Mouse (Mus musculus) megakaryocyte, embryonic 14.5 days (primary cell): Measurements from ENCODE around the gene Tmem209. TPM values are rescaled to one million over a fixed set of nuclear protein-coding genes. Genes with fewer than 3 reads are reported as not detected.

Source experiments
- H3K27me3 ChIP-seq: replicated peaks from 2 replicates; pipeline ENCODE3; 2012; ENCODE audit warnings: inconsistent platforms
- H3K36me3 ChIP-seq: replicated peaks from 2 replicates; pipeline ENCODE3; 2012; ENCODE audit warnings: low read length, inconsistent platforms, mixed read lengths
- H3K4me1 ChIP-seq: 2 replicates; pipeline ENCODE4 v1.6.1; 2012; ENCODE audit warnings: inconsistent platforms
- H3K4me3 ChIP-seq: replicated peaks from 2 replicates; pipeline ENCODE3; 2012; ENCODE audit warnings: moderate library complexity, mild to moderate bottlenecking, inconsistent platforms
- H3K9me3 ChIP-seq: 2 replicates; pipeline ENCODE4 v1.6.1; 2012; ENCODE audit warnings: inconsistent platforms
- FLI1 ChIP-seq: IDR thresholded peaks from 2 replicates; pipeline ENCODE4 v1.6.1; 2012; ENCODE audit warnings: low read length, inconsistent platforms, mixed read lengths
- GATA1 ChIP-seq: IDR thresholded peaks from 3 replicates; pipeline ENCODE4 v1.6.1; 2012; ENCODE audit warnings: mixed read lengths, low read length, inconsistent platforms, borderline replicate concordance
- polyA plus RNA-seq: library from polyadenylated mRNA; stranded (reverse); fragments of >175 nt; gene quantifications from 2 replicates; pipeline ENCODE4 v1.2.3, GENCODE M21; 2012; ENCODE audit warnings: low replicate concordance; ENCODE audit not compliant: insufficient read depth

The Tmem209 gene
- polyA plus RNA-seq, 1 experiment = 1.7 TPM

DNA sequence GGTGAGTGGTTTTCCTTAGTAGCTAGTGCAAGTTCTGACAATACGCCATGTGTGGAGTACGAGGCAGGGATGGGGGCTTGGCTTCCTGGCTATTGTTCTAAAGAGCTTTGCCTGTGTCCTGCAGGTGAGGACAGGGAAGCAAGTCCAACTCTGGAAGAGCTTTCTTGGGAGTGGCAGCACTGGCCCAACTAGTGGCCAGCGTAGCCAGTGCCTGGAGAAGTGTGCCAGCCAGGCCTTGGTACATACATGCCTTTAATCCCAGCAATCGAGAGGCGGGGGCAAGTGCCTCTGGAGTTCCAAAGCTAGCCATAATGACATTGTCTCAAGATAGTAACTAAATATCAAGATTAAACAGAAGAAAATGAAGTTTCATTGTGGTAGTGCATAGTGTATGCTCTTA is 708 bp upstream of the Tmem209 start:
- peak overlapping the region; percentile 96 for H3K4me3 ChIP-seq
- peaks cover 20% of the 10 kb centered on the region for H3K36me3 ChIP-seq
- TF ChIP-seq FLI1 = no peak
- TF ChIP-seq GATA1 = no peak
- no peaks in the 10 kb centered on the region for H3K27me3 ChIP-seq
- peaks cover 24% of the 10 kb centered on the region for H3K4me1 ChIP-seq
- H3K9me3 ChIP-seq = peaks cover 3% of the 10 kb centered on the region; the same call in 1 of the 2 replicates

DNA sequence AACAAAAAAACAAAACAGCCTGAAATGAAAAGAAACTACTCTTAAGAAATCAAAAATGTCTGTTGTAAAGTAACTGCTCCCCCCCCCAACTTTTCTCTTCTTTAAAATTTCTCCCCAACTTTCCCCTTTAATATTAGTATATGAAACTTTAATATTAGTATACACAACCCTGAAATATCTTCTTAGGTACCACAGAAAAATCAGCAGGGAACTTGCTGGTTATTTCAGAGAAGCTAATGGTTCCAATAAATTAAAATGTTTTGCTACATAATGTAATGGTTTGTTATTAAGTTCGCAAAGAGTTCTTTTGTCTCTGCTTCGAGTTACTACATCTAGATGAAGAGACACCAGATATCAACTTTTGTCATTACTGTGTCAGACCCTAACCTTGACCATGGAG is 759 bp downstream of the Tmem209 start:
- Histone ChIP-seq H3K27me3 (no peaks in the 10 kb centered on the region), H3K36me3 (peaks cover 33% of the 10 kb centered on the region), H3K9me3 (peaks cover 3% of the 10 kb centered on the region; the same call in 1 of the 2 replicates), H3K4me1 (peaks cover 27% of the 10 kb centered on the region), H3K4me3 (peak overlapping the region; percentile 96)
- no peak for TF ChIP-seq GATA1
- TF ChIP-seq FLI1 = no peak

DNA sequence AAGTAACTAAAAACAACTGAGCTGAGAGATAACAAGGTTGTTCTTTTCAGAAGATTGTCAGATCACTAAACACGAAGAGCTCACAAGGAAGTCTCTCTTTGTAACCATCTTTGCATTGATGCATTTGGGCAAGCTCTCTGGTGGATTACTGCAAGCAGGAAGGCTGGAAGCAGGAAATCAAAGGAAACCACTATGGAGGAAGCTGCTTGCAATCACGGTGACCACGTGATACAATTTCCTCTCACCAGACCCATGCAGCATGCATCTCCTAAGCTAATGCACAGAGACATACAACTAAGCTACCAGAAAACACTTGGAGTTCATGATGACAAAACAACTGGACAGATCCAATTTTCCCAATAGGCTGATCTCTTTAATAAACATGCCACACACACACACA is 10.5 kb downstream of the Tmem209 start:
- Histone ChIP-seq H3K9me3 (no peaks in the 10 kb centered on the region), H3K36me3 (peaks cover 89% of the 10 kb centered on the region), H3K27me3 (no peaks in the 10 kb centered on the region), H3K4me1 (peaks cover 8% of the 10 kb centered on the region), H3K4me3 (no peak overlapping the region)
- no peak for TF ChIP-seq FLI1
- no peak for TF ChIP-seq GATA1

DNA sequence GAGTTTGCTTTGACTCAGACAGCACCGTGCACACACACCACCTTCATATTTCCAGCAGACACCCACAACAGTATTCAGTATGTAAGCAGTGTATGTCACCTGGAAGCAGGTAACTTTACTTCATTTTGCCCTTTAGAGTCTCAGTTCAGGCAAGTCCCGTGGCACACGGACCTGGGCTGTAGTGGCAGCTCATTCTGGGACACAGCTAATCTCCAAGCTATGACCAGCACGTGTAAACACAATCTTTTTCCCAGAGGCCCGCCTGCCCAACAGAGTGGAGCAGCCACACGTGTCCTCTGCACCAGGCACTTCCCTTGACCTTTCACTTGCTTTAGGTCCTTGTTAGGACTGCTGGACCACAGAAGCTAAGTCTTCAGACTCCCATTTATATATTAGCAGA is 23.1 kb downstream of the Tmem209 start:
- no peak for TF ChIP-seq GATA1
- Histone ChIP-seq H3K36me3 (peaks cover 98% of the 10 kb centered on the region), H3K4me1 (no peaks in the 10 kb centered on the region), H3K4me3 (no peak overlapping the region), H3K9me3 (no peaks in the 10 kb centered on the region), H3K27me3 (no peaks in the 10 kb centered on the region)

DNA sequence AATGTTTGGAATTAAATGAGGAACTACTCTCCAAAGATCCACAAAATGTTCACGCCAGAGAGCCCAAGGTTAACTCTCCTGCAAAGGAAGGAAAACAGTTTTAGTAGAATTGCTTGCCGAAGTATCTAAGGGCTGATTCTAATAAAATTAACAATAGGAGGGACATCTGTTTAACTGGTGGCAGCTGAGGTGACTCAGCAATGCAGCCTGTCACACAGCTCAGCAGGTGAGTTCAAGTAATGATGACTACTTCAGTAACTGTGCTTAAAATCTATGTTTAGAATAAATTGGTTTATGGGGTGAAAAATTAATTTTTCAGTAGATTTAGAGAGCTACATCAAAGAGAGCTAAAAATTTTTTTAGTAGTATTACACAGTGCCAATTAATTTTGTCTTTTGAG is 26.7 kb downstream of the Tmem209 start:
- H3K9me3 ChIP-seq = no peaks in the 10 kb centered on the region
- no peak overlapping the region for H3K4me3 ChIP-seq
- H3K4me1 ChIP-seq = no peaks in the 10 kb centered on the region
- TF ChIP-seq GATA1 (no peak), FLI1 (no peak)
- H3K27me3 ChIP-seq = no peaks in the 10 kb centered on the region
- H3K36me3 ChIP-seq = peaks cover 100% of the 10 kb centered on the region

DNA sequence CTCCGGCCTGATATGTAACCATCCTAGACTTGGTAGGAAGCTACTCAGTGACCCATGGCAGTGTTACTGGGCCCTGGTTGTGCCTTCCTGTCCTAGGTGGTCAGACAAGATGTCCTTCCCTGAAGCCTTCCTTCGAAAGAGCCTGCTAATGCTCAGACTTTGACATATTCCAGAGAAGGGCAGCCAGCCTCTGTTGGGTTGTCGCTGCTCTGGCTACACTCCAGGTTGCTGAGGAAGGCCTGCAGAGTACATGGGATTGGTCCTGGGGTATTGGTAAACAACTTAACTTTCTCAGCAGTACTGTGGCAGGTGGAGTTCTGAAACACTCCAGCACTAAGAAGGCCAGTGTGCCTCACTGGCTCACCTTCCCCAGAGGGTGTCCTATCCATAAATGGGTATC is 30.2 kb downstream of the Tmem209 start:
- Histone ChIP-seq H3K4me1 (no peaks in the 10 kb centered on the region), H3K9me3 (no peaks in the 10 kb centered on the region), H3K4me3 (no peak overlapping the region), H3K27me3 (no peaks in the 10 kb centered on the region), H3K36me3 (peaks cover 80% of the 10 kb centered on the region)
- TF ChIP-seq GATA1 (no peak), FLI1 (no peak)

DNA sequence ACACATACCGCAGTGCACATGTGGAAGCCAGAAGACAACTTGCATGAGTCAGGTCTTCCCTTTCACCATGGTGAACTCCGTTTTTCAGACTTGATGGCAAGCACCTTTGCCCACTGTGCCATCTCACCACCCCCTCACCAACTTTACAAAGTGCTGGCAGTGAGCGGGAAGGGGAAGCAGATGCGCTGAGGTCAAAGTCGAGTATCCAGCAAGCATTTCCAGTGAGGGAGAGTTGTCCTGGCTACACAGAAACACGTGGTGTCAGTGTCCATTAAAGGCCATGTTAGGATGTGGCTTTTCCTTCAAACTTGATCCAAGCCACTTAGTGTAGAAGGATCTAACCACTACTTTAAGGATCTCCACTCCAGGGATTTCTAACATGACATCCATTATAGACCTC is 31.8 kb downstream of the Tmem209 start:
- Histone ChIP-seq H3K36me3 (peaks cover 64% of the 10 kb centered on the region), H3K27me3 (no peaks in the 10 kb centered on the region), H3K9me3 (no peaks in the 10 kb centered on the region), H3K4me3 (no peak overlapping the region), H3K4me1 (no peaks in the 10 kb centered on the region)
- TF ChIP-seq FLI1 (no peak), GATA1 (no peak)

DNA sequence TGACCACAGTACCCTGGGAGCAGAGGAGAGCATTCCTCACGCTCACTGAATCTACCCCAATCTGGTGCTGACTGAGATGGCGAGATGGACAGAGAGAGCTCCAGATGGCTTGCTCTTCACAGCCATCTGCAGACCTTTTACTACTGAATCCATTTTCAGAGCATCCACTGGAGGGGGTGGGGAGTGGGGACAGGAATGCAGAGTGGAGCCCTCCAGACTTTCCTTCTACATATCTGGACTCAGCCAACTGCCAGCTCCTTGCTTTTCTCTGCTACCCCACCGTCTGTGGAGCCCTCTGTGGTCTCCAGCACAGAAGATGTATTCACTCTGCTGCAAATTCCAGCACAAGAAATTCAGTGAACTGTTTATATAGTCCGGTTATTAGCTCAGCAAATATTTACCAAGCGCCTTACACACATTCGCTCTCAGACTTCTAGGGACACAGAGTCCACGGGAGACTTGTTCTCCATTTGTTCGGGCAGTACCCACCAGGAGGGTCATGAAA is 32.3 kb downstream of the Tmem209 start:
- Histone ChIP-seq H3K9me3 (no peaks in the 10 kb centered on the region), H3K27me3 (no peaks in the 10 kb centered on the region), H3K36me3 (peaks cover 59% of the 10 kb centered on the region), H3K4me3 (no peak overlapping the region), H3K4me1 (no peaks in the 10 kb centered on the region)
- TF ChIP-seq GATA1 (no peak), FLI1 (no peak)

DNA sequence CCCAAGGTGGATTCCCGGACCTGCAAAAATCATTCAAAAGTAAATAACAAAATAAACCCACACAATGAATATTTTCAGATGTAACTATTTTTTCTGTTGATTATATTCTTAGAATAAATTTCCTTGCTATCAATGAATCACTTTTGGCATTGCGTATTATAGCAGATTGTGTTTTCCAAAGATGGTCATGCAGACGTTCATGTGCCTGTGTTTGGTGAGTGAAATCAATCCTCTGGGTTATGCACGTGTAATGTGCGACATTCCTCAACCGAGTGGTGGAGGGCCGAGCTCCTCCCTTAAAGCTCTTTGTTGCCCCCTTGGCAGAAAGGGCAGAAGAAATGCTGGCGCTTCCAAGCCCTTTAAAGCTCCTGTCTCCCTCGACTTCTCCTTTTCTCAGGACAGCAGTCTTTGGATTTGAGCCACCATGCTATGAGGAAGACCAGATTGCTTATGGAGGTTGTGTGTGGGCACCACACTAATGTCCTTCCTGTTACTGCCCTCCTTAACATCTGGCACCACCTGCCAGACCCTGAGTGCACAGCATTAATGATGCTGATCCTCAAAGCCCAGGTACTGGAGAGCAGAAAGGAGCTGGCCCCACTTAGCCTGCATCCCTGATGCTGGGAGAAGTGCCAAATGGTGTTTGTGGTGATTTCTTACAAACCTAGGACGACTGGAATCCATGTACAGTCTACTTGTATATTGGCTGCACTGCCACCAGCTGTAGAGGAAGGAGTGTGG is 33.4 kb downstream of the Tmem209 start:
- Histone ChIP-seq H3K4me3 (no peak overlapping the region), H3K27me3 (no peaks in the 10 kb centered on the region), H3K9me3 (no peaks in the 10 kb centered on the region), H3K36me3 (peaks cover 48% of the 10 kb centered on the region), H3K4me1 (no peaks in the 10 kb centered on the region)
- no peak for TF ChIP-seq FLI1
- TF ChIP-seq GATA1 = no peak

DNA sequence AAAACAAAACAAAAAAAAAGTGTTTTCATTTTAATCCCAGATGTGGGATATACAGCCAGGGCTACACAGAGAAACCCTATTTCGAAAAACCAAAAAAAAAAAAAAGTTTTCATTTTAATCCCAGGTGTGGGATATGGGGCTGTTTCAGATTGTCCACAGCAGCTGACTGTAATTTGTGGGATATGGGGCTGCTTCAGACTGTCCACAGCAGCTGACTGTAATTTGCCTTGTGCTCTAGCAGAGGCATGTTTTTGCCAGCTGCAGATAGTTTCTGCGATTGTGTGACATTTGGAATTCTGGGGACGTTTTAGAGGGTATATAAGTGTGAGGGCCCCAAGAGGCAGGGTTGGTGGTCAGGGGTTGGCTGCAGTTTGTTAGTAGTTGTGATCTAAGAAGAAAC is 37.9 kb downstream of the Tmem209 start:
- Histone ChIP-seq H3K36me3 (peaks cover 4% of the 10 kb centered on the region), H3K4me1 (peaks cover 16% of the 10 kb centered on the region; the same call in 1 of the 2 replicates), H3K27me3 (peaks cover 15% of the 10 kb centered on the region), H3K9me3 (no peaks in the 10 kb centered on the region), H3K4me3 (no peak overlapping the region)
- TF ChIP-seq FLI1 = no peak
- TF ChIP-seq GATA1 = no peak
